Mouse (Mus musculus): ENCODE measurements at regions not wholly inside any gene's neighbourhood (a gene's known extent, or its start where the extent isn't known, plus 50 kb on each side); places are given as distances from the start of the nearest gene placed in this dataset.

GRCm38 (mm10) chr12:48634671-48635241 is 747.7 kb upstream of the Foxg1 start:
- TF ChIP-seq CTCF (conservative IDR thresholded peaks at IDR 0.05; ENCODE audit: insufficient read depth, insufficient read length, low read depth, low read length) = no peak
- TF ChIP-seq POLR2A (IDR thresholded peaks at IDR 0.05; ENCODE audit: low read depth, low read length) = no peak
